Mouse (Mus musculus) cortical plate, adult 2 months (tissue): ENCODE data around the gene Hmg20b. TPM values are rescaled to one million over a fixed set of nuclear protein-coding genes. Genes with fewer than 3 reads are reported as not detected.
A peak's percentile ranks its signal among the peaks of the same experiment; 100 is the strongest.

Experiments used
- H3K27ac ChIP-seq: fragments of 200-500 bp; 2 replicates; pipeline ENCODE4 v1.5.1; 2012; ENCODE audit warnings: low read length, control low read depth, inconsistent platforms; ENCODE audit not compliant: insufficient read depth
- H3K4me1 ChIP-seq: fragments of 200-500 bp; 2 replicates; pipeline ENCODE4 v1.6.1; 2011; ENCODE audit warnings: low read length; ENCODE audit not compliant: control insufficient read depth, insufficient read depth
- H3K4me3 ChIP-seq: fragments of 200-500 bp; 2 replicates; pipeline ENCODE4 v1.5.1; 2011; ENCODE audit warnings: mild to moderate bottlenecking, low read length, control low read depth; ENCODE audit not compliant: insufficient read depth
- CTCF ChIP-seq: fragments of 200-500 bp; IDR thresholded peaks from 2 replicates; pipeline ENCODE4 v1.5.1; 2011; ENCODE audit warnings: mild to moderate bottlenecking, control low read depth, low read length; ENCODE audit not compliant: insufficient read depth; ENCODE audit errors: extremely low read depth
- POLR2A ChIP-seq: fragments of 200-500 bp; IDR thresholded peaks from 2 replicates; pipeline ENCODE4 v1.6.1; 2011; ENCODE audit warnings: mild to moderate bottlenecking, low read length, control low read depth; ENCODE audit not compliant: insufficient read depth; ENCODE audit errors: extremely low read depth
- polyA plus RNA-seq: library from polyadenylated mRNA; depleted of rRNA; stranded (reverse); fragments of >200 nt; gene quantifications from 2 replicates; pipeline ENCODE4 v1.2.3, GENCODE M21; 2012

The Hmg20b gene
- polyA plus RNA-seq, 1 experiment: 34.4 TPM

- peaks cover 7% of the 10 kb centered on the region; the same call in 1 of the 2 replicates for H3K4me1 ChIP-seq
- TF ChIP-seq POLR2A: no peak
- no peak for TF ChIP-seq CTCF
- H3K4me3 ChIP-seq: peak overlapping the region; percentile 32; the same call in 1 of the 2 replicates
- H3K27ac ChIP-seq: no peak overlapping the region
These were observed 28.9 kb upstream of the Hmg20b start for GRCm38 (mm10) chr10:81379183-81379553.

- Histone ChIP-seq H3K27ac (no peak overlapping the region), H3K4me3 (peak overlapping the region; percentile 89), H3K4me1 (peaks cover 7% of the 10 kb centered on the region; the same call in 1 of the 2 replicates)
- TF ChIP-seq POLR2A: 0 out of 2 replicates have a peak, but pooled peaks have one; percentile 15
- no peak for TF ChIP-seq CTCF
These were observed 28.4 kb upstream of the Hmg20b start for GRCm38 (mm10) chr10:81378553-81379182.

GRCm38 (mm10) chr10:81377793-81378552, 27.7 kb upstream of the Hmg20b start, which contains the start of gene Fzr1:
Gene Fzr1 (minus strand): TSS chr10:81378516.
- peak within 1 kb of the TSS; percentile 89 for H3K4me3 ChIP-seq
- peak; percentile 56; the same call in 1 of the 2 replicates for TF ChIP-seq POLR2A
- TF ChIP-seq CTCF: no peak
- H3K4me1 ChIP-seq: peaks cover 7% of the 10 kb centered on the region; the same call in 1 of the 2 replicates
- H3K27ac ChIP-seq: no peak within 1 kb of the TSS

DNA sequence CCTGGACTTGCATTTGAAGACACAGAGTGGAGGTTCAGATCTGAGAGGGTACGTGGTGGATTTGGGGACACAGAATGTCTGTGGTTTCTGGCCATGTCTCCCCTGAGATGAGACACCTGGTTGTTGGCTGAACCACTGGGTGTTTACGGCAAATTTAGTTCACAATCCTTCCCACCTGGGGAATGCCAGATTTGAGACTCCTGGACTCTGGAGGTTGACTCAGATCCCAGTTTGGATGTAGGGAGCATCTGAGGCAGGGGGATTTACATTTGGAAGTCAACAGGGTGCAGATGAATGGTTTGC, 27.0 kb upstream of the Hmg20b start:
- Histone ChIP-seq H3K27ac (no peak overlapping the region), H3K4me1 (peaks cover 7% of the 10 kb centered on the region; the same call in 1 of the 2 replicates), H3K4me3 (peak overlapping the region; percentile 89)
- TF ChIP-seq POLR2A (no peak), CTCF (no peak)

- Histone ChIP-seq H3K4me1 (peaks cover 7% of the 10 kb centered on the region; the same call in 1 of the 2 replicates), H3K27ac (no peak overlapping the region), H3K4me3 (peak overlapping the region; percentile 89)
- no peak for TF ChIP-seq POLR2A
These were observed 26.5 kb upstream of the Hmg20b start for GRCm38 (mm10) chr10:81376561-81377361.

- H3K27ac ChIP-seq: no peak overlapping the region
- H3K4me3 ChIP-seq: no peak overlapping the region
- peaks cover 7% of the 10 kb centered on the region; the same call in 1 of the 2 replicates for H3K4me1 ChIP-seq
- TF ChIP-seq CTCF (no peak), POLR2A (no peak)
These were observed 25.0 kb upstream of the Hmg20b start for GRCm38 (mm10) chr10:81375322-81375721.

- H3K4me3 ChIP-seq: no peak overlapping the region
- no peak overlapping the region for H3K27ac ChIP-seq
- no peaks in the 10 kb centered on the region for H3K4me1 ChIP-seq
- TF ChIP-seq POLR2A: no peak
These were observed 16.9 kb upstream of the Hmg20b start for GRCm38 (mm10) chr10:81367207-81367495.

DNA sequence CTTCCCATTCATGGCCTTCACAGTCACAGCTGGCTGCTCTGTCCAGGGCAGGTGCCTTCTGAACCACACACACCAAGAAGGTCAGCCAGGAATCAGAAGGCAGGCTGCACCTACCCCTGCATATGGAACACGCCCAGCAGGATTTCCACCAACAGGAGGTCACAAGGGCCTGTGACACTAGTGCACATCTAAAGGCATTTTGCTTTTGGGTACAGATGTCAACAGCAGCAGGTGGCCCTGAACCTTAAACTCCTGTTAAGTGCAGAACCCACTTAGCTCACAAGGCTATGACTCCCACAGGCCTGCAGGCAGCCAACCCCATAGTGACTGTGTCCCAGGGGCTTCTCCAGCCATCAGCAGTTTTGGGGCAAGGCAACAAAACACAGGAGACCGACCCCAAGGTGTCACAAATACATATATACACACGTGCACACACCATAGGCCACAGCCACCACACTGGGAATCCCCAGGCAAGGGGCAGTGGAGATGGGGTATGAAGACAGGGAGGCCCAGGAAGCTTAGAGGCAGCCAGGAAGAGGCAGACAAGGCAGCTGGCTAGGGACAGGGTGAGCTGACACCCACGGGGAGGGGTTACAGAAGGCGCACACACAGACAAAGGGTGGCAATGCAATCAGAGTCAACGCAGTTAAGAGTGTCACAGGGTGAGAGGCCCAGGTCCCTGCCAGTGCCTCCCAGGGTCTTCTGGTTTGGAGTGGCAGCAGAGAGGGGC, 16.4 kb upstream of the Hmg20b start:
- no peak overlapping the region for H3K27ac ChIP-seq
- no peak overlapping the region for H3K4me3 ChIP-seq
- TF ChIP-seq CTCF (no peak), POLR2A (0 out of 2 replicates have a peak, but pooled peaks have one; percentile 15)
- H3K4me1 ChIP-seq: no peaks in the 10 kb centered on the region
